Mouse (Mus musculus) forebrain, embryonic 13.5 days (tissue): ENCODE results near the gene Lman2l. TPM values are rescaled to one million over a fixed set of nuclear protein-coding genes. Genes with fewer than 3 reads are reported as not detected.

Source experiments
- ATAC-seq: fragments of 200-750 bp; cut with Nextera tagmentation; 2 replicates; pipeline ENCODE4 v1.8.0; 2017
- H3K27ac ChIP-seq: fragments of 300-500 bp; sonication (generic); 2 replicates; pipeline ENCODE4 v1.5.1; 2015; ENCODE audit warnings: inconsistent platforms, mild to moderate bottlenecking, moderate library complexity
- H3K27me3 ChIP-seq: fragments of 300-500 bp; sonication (generic); 2 replicates; pipeline ENCODE4 v1.6.1; 2015; ENCODE audit warnings: mild to moderate bottlenecking, inconsistent platforms
- H3K36me3 ChIP-seq: fragments of 300-500 bp; sonication (generic); 2 replicates; pipeline ENCODE4 v1.6.1; 2015; ENCODE audit warnings: mild to moderate bottlenecking, inconsistent platforms; ENCODE audit not compliant: poor library complexity, severe bottlenecking
- H3K4me1 ChIP-seq: fragments of 300-500 bp; sonication (generic); 2 replicates; pipeline ENCODE4 v1.6.1; 2015; ENCODE audit warnings: inconsistent platforms
- H3K4me2 ChIP-seq: fragments of 300-500 bp; sonication (generic); 2 replicates; pipeline ENCODE4 v1.6.1; 2015; ENCODE audit warnings: inconsistent platforms, mild to moderate bottlenecking, moderate library complexity
- H3K4me3 ChIP-seq: fragments of 300-500 bp; sonication (generic); 2 replicates; pipeline ENCODE4 v1.5.1; 2015; ENCODE audit warnings: mild to moderate bottlenecking, inconsistent platforms
- H3K9ac ChIP-seq: fragments of 300-500 bp; sonication (generic); 2 replicates; pipeline ENCODE4 v1.6.1; 2015; ENCODE audit warnings: mild to moderate bottlenecking, inconsistent platforms
- H3K9me3 ChIP-seq: fragments of 300-500 bp; sonication (generic); replicated peaks from 2 replicates; pipeline ENCODE4 v1.6.1; 2016; ENCODE audit warnings: inconsistent platforms
- WGBS: fragments of 180-500 bp; shearing (Covaris S2); methylation state at CpG from one replicate; pipeline ENCODE4 v1.1.7; 2015; 5-methylcytosine and 5-hydroxymethylcytosine counted together
- polyA plus RNA-seq: library from polyadenylated mRNA; unstranded; fragments of >200 nt; fragmentation: Nextera tagmentation; extraction: Ambion mirVana; gene quantifications from 2 replicates; pipeline ENCODE4 v1.2.1, GENCODE M21; 2015

Gene Lman2l
- polyA plus RNA-seq, 1 experiment from 2014 or later, result 56.4 TPM

DNA sequence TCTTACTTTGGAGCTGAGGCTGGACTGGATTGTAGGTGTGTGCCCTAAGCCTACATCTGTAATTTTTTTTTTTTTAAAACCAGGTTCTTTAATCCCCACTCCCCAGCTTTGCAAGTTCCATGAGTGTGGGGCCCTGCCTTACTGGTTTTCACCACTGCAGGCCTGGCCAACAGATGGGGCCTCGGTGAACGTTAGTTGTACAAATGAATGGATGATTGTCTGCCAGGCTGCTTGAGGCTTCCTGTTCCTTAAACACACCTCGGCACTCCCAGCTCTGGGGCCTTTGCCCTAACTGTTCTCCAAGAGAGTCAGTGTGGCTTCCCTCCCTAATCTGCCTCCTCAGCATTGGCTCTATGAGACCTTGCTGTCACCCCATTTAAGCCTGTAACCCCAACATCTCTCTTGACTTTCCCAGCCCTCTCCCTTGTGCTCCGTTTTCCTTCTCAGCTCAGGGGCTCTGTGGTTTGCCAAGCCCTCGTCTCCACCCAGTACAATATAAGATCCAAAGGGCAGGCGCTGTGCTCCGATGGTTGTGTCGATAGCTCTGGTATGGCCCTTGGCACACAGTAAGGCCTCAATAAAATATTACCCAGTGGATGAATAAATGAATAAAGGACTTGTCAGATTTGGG, 30.5 kb upstream of the Lman2l start:
- H3K9me3 ChIP-seq, result no peaks in the 10 kb centered on the region
- no peak for ATAC-seq
- peak overlapping the region; percentile 12 for H3K4me3 ChIP-seq
- no peaks in the 10 kb centered on the region for H3K36me3 ChIP-seq
- H3K4me1 ChIP-seq, result peaks cover 67% of the 10 kb centered on the region
- H3K4me2 ChIP-seq, result peak overlapping the region; percentile 75
- H3K27ac ChIP-seq, result no peak overlapping the region
- H3K9ac ChIP-seq, result peak overlapping the region; percentile 28
- WGBS, result 52% methylated on average over 8 of the region's 8 CpGs
- no peaks in the 10 kb centered on the region for H3K27me3 ChIP-seq

DNA sequence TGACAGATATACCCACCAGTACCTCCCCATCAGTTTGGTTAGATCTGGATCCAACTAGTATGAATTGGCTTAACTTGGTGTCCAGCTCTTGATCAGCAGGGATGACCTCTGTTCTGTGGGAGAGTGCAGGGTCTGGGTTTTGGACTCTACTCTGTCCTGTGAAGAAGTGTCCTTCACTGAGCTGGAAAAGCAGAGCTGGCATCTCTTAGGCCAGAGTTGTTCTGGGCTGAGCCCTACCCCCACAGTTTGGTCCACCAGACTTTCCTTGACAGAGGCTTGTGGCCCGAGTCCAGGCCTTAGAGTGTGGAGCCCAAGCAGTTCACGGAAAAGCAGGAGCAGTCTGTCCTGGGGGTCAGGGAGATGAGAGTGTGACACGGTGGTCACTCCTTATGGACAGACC, 29.6 kb upstream of the Lman2l start:
- ATAC-seq, result no peak
- Histone ChIP-seq H3K36me3 (no peaks in the 10 kb centered on the region), H3K9me3 (no peaks in the 10 kb centered on the region), H3K9ac (no peak overlapping the region), H3K4me3 (no peak overlapping the region), H3K4me1 (peaks cover 67% of the 10 kb centered on the region), H3K27me3 (peaks cover 4% of the 10 kb centered on the region; the same call in 1 of the 2 replicates), H3K27ac (no peak overlapping the region), H3K4me2 (peak overlapping the region; percentile 75)
- WGBS, result 75% methylated on average over 3 of the region's 3 CpGs

DNA sequence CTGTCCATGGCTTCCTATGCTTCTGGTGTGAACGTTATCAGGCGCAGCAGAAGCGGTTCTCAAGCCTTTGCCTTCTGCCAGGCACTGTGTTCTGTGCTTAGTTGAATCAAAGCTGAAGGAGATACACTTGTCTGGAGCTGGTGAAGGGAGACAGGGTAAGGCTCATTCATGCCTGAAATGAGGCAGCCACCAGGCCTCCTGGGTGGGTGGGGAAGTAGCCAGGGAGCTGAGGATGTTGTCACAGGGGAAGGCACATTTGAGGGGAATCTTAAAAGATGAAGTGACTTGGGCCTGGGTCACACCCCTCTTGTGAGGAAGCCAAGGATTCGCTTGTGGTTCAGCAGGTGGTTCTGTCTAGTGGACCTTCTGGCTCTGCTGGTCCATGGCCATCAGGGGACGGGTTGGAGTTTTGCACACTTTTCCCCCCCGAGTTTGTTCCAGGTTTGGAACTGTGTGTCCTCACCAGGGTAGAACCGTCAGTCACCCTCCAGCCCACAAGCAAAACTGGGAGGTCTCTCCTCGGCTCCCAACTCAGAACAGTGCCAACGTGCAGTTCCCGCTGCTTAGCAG, 28.2 kb upstream of the Lman2l start:
- peaks cover 64% of the 10 kb centered on the region for H3K4me1 ChIP-seq
- no peak overlapping the region for H3K27ac ChIP-seq
- peak overlapping the region; percentile 67 for H3K4me3 ChIP-seq
- WGBS, result 83% methylated on average over 10 of the region's 10 CpGs
- H3K9ac ChIP-seq, result 0 out of 2 replicates have a peak overlapping the region, but pooled peaks have one; percentile 0
- no peaks in the 10 kb centered on the region for H3K36me3 ChIP-seq
- H3K9me3 ChIP-seq, result no peaks in the 10 kb centered on the region
- peak overlapping the region; percentile 75 for H3K4me2 ChIP-seq
- peaks cover 4% of the 10 kb centered on the region; the same call in 1 of the 2 replicates for H3K27me3 ChIP-seq
- no peak for ATAC-seq

- Histone ChIP-seq H3K9me3 (no peaks in the 10 kb centered on the region), H3K4me2 (peak overlapping the region; percentile 75), H3K9ac (peak overlapping the region; percentile 80), H3K27me3 (peaks cover 4% of the 10 kb centered on the region; the same call in 1 of the 2 replicates), H3K27ac (no peak overlapping the region), H3K36me3 (no peaks in the 10 kb centered on the region), H3K4me1 (peaks cover 56% of the 10 kb centered on the region), H3K4me3 (peak overlapping the region; percentile 67)
- 15% methylated on average over 18 of the region's 18 CpGs for WGBS
- ATAC-seq, result no peak; the same call in 1 of the 2 replicates
These were observed 27.0 kb upstream of the Lman2l start for GRCm38 (mm10) chr1:36472106-36472440.

DNA sequence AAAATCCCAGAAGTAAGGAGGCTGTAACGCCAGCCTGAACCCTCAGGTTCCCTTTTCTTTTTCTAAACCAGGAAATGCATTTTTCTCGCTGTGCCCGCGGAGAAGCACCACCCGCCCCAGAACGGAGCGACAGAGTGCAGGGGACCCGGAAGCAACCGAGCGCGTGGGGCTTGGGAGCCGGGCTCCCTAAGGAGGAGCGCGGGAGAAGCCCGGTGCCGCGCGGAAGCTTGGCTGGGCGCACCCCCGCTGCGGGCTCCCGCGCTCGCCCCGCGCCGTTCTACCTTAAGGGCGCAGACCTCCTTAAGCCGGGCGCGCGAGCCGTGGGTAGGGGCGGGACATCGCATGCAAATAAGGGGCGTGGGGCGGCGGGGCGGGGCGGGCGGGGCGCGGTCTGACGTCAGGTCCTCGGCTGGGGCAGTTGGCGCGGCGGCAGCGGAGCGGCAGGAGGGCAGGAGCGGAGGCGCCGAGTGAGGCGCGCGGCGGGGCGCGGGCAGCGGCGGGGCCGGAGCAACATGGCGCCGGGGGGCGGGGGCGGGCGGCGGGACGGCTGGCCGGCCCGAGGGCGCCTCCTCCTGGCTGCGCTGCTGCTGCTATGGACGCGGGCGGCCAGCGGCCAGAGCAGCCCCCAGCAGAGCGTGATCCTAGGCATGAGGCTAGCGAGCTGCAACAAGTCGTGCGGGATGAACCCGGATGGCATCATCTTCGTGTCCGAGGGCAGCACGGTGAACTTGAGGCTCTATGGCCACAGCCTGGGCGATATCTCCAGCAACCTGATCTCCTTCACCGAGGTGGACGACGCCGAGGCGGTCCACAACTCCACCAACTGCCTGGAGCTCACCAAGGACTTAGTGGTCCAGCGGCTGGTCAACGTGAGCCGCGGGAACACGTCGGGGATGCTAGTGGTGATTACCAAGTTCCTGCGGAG, 26.4 kb upstream of the Lman2l start, which contains the start of gene Cnnm4:
Gene Cnnm4, plus strand, starts transcription at position 440 of the 925 bp plus-strand sequence.
- Histone ChIP-seq H3K9ac (peak within 1 kb of the TSS; percentile 80), H3K4me3 (peak within 1 kb of the TSS; percentile 67), H3K27me3 (peaks cover 4% of the 10 kb centered on the region; the same call in 1 of the 2 replicates), H3K27ac (peak within 1 kb of the TSS; percentile 35; the same call in 1 of the 2 replicates), H3K9me3 (no peaks in the 10 kb centered on the region), H3K4me2 (peak within 1 kb of the TSS; percentile 75), H3K36me3 (no peaks in the 10 kb centered on the region), H3K4me1 (peaks cover 53% of the 10 kb centered on the region)
- ATAC-seq, result peak; percentile 91
- WGBS, result under 1% methylated on average over 63 of the region's 98 CpGs

GRCm38 (mm10) chr1:36469811-36470444, 24.9 kb upstream of the Lman2l start:
- 54% methylated on average over 2 of the region's 2 CpGs for WGBS
- Histone ChIP-seq H3K9ac (no peak overlapping the region), H3K4me1 (peaks cover 38% of the 10 kb centered on the region), H3K9me3 (no peaks in the 10 kb centered on the region), H3K4me3 (no peak overlapping the region), H3K27me3 (peaks cover 4% of the 10 kb centered on the region; the same call in 1 of the 2 replicates), H3K4me2 (no peak overlapping the region), H3K36me3 (no peaks in the 10 kb centered on the region), H3K27ac (no peak overlapping the region)
- no peak for ATAC-seq

GRCm38 (mm10) chr1:36467446-36467845, 22.4 kb upstream of the Lman2l start:
- Histone ChIP-seq H3K27me3 (peaks cover 4% of the 10 kb centered on the region; the same call in 1 of the 2 replicates), H3K27ac (no peak overlapping the region), H3K36me3 (no peaks in the 10 kb centered on the region), H3K9ac (no peak overlapping the region), H3K4me2 (no peak overlapping the region), H3K9me3 (no peaks in the 10 kb centered on the region), H3K4me1 (peaks cover 13% of the 10 kb centered on the region), H3K4me3 (no peak overlapping the region)
- 54% methylated on average over 5 of the region's 5 CpGs for WGBS
- no peak for ATAC-seq

- H3K9me3 ChIP-seq, result no peaks in the 10 kb centered on the region
- no peak overlapping the region for H3K4me3 ChIP-seq
- H3K4me2 ChIP-seq, result no peak overlapping the region
- no peaks in the 10 kb centered on the region for H3K36me3 ChIP-seq
- peaks cover 1% of the 10 kb centered on the region; the same call in 1 of the 2 replicates for H3K4me1 ChIP-seq
- H3K27ac ChIP-seq, result no peak overlapping the region
- H3K27me3 ChIP-seq, result peaks cover 4% of the 10 kb centered on the region; the same call in 1 of the 2 replicates
- no peak overlapping the region for H3K9ac ChIP-seq
- WGBS, result 81% methylated on average over 4 of the region's 4 CpGs
- ATAC-seq, result no peak
These were observed 20.6 kb upstream of the Lman2l start for GRCm38 (mm10) chr1:36465641-36466160.

DNA sequence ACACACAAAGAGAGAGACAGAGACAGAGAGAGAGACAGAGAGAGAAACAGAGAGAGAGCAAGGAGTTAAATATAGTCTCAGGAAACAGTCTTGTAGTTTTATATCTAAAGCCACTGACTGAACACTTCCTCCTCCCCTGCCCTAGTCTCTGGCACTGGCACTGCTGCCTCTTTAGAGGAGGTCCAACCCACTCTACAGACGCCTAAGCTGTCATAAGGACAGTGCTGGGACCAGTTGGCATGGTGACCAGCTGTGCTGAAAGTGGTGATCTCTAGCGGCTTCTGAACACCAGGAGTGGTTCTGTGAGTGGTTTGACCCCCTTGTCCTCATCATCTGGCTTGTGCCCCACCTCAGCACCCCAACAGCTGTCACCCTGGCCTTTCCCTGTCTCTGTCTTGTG, 16.8 kb upstream of the Lman2l start:
- H3K36me3 ChIP-seq, result no peaks in the 10 kb centered on the region
- no peaks in the 10 kb centered on the region for H3K9me3 ChIP-seq
- H3K4me3 ChIP-seq, result no peak overlapping the region
- no peaks in the 10 kb centered on the region for H3K4me1 ChIP-seq
- ATAC-seq, result no peak
- H3K4me2 ChIP-seq, result no peak overlapping the region
- H3K27ac ChIP-seq, result no peak overlapping the region
- 58% methylated on average over 2 of the region's 2 CpGs for WGBS
- no peaks in the 10 kb centered on the region for H3K27me3 ChIP-seq
- H3K9ac ChIP-seq, result no peak overlapping the region

GRCm38 (mm10) chr1:36458169-36458568, 13.1 kb upstream of the Lman2l start:
- ATAC-seq, result no peak
- no peak overlapping the region for H3K4me3 ChIP-seq
- no peak overlapping the region; the same call in 1 of the 2 replicates for H3K9ac ChIP-seq
- no peaks in the 10 kb centered on the region for H3K4me1 ChIP-seq
- H3K27me3 ChIP-seq, result no peaks in the 10 kb centered on the region
- H3K9me3 ChIP-seq, result no peaks in the 10 kb centered on the region; the same call in 1 of the 2 replicates
- no peak overlapping the region for H3K4me2 ChIP-seq
- H3K36me3 ChIP-seq, result no peaks in the 10 kb centered on the region
- no peak overlapping the region for H3K27ac ChIP-seq
- 89% methylated on average over 5 of the region's 5 CpGs for WGBS

DNA sequence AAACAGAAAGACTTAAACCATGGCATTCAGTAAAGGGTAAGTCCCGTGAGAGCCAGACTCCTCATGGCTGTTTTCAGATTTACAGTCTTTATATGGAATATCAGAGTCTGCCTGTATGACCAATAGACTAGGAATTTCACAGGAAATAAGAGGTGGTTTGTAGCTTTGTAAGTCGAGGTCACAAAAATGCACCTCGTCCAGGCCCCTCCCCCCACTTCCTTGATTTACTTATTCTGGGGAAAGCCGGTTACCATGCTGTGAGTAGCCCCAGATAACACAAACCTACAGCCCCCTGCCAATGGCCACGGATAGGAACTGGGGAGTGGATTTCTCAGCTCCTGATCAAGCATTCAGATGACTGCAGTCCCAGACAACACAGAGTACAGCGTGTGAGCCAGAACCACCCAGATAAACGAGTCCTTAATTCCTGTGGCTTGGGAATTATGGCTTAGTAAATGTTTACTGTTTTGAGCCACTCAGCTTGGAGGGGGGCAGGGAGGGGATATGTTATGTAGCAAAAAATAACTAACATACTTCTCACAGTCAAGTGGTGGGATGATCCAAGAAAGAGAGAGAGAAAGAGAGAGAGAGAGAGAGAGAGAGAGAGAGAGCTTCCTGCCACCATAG, 12.4 kb upstream of the Lman2l start:
- 52% methylated on average over 7 of the region's 7 CpGs for WGBS
- no peaks in the 10 kb centered on the region for H3K27me3 ChIP-seq
- no peak overlapping the region; the same call in 1 of the 2 replicates for H3K9ac ChIP-seq
- H3K9me3 ChIP-seq, result no peaks in the 10 kb centered on the region; the same call in 1 of the 2 replicates
- H3K4me3 ChIP-seq, result no peak overlapping the region
- H3K36me3 ChIP-seq, result no peaks in the 10 kb centered on the region
- H3K4me1 ChIP-seq, result no peaks in the 10 kb centered on the region
- H3K27ac ChIP-seq, result no peak overlapping the region
- ATAC-seq, result no peak
- H3K4me2 ChIP-seq, result no peak overlapping the region
